Mouse (Mus musculus) forebrain, embryonic 11.5 days (tissue): ENCODE data around the gene Foxk1. TPM values are rescaled to one million over a fixed set of nuclear protein-coding genes. Genes with fewer than 3 reads are reported as not detected.
A peak's percentile ranks its signal among the peaks of the same experiment; 100 is the strongest.

Source experiments
- ATAC-seq: fragments of 200-750 bp; cut with Nextera tagmentation; replicated peaks from 2 replicates; pipeline ENCODE4 v1.8.0; 2017; ENCODE audit warnings: moderate TSS enrichment; ENCODE audit not compliant: low FRiP score
- DNase-seq: peaks from one replicate; pipeline ENCODE4 v3.0.0-alpha.2; 2017; ENCODE audit warnings: low spot score
- H3K27ac ChIP-seq: fragments of 300-500 bp; sonication (generic); 2 replicates; pipeline ENCODE4 v1.5.1; 2014; ENCODE audit warnings: low read depth, low read length
- H3K27me3 ChIP-seq: fragments of 300-500 bp; sonication (generic); 2 replicates; pipeline ENCODE4 v1.6.1; 2014; ENCODE audit warnings: mild to moderate bottlenecking, low read length, mixed read lengths; ENCODE audit not compliant: control insufficient read depth, insufficient read depth
- H3K36me3 ChIP-seq: fragments of 300-500 bp; sonication (generic); 2 replicates; pipeline ENCODE4 v1.6.1; 2014; ENCODE audit warnings: mild to moderate bottlenecking, low read length, moderate library complexity, mixed read lengths; ENCODE audit not compliant: control insufficient read depth, insufficient read depth
- H3K4me1 ChIP-seq: fragments of 300-500 bp; sonication (generic); replicated peaks from 2 replicates; pipeline ENCODE4 v1.6.1; 2014; ENCODE audit warnings: low read length, mixed read lengths; ENCODE audit not compliant: control insufficient read depth, insufficient read depth
- H3K4me2 ChIP-seq: fragments of 300-500 bp; sonication (generic); 2 replicates; pipeline ENCODE4 v1.6.1; 2014; ENCODE audit warnings: low read depth, mild to moderate bottlenecking, low read length, moderate library complexity, mixed read lengths; ENCODE audit not compliant: severe bottlenecking
- H3K4me3 ChIP-seq: fragments of 300-500 bp; sonication (generic); 2 replicates; pipeline ENCODE4 v1.5.1; 2014; ENCODE audit warnings: low read depth, low read length
- H3K9ac ChIP-seq: fragments of 300-500 bp; sonication (generic); 2 replicates; pipeline ENCODE4 v1.6.1; 2014; ENCODE audit warnings: low read length
- H3K9me3 ChIP-seq: fragments of 300-500 bp; sonication (generic); 2 replicates; pipeline ENCODE4 v1.6.1; 2016; ENCODE audit warnings: low read length, mixed read lengths; ENCODE audit not compliant: control insufficient read depth
- WGBS: fragments of 180-500 bp; shearing (Covaris S2); extraction: QIAGEN DNeasy Blood & Tissue Kit; methylation state at CpG from one replicate; pipeline ENCODE4 v1.1.7; 2014; 5-methylcytosine and 5-hydroxymethylcytosine counted together
- polyA plus RNA-seq: library from polyadenylated mRNA; unstranded; fragments of >200 nt; fragmentation: Nextera tagmentation; extraction: Ambion mirVana; gene quantifications from 2 replicates; pipeline ENCODE4 v1.2.1, GENCODE M21; 2014

Foxk1 gene
- polyA plus RNA-seq, 1 experiment from 2014 or later, result 5.0 TPM

DNA sequence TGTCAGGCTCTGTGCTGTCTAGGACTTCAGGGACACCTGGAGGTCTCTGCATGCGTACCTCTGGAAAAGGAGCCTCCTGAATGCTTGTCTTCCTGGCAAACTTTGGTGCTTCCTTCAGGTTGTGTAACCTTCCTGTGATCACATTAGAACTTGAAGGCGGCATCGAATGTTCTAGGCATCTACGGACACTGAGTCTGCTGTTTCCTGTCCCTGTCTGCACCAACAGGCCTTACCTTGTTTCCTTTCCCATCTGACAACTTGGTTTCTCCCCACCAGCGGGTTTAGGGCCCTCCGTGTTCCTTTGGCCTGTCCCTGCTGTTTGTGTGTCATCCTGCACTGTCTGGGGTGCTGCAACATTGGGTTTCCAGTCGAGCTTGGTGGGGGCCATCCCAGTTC is 40.7 kb downstream of the Foxk1 start:
- ATAC-seq (no peak), DNase-seq (no peak)
- Histone ChIP-seq H3K27me3 (no peaks in the 10 kb centered on the region), H3K9me3 (no peaks in the 10 kb centered on the region), H3K9ac (no peak overlapping the region), H3K4me2 (no peak overlapping the region), H3K36me3 (no peaks in the 10 kb centered on the region), H3K4me1 (peaks cover 19% of the 10 kb centered on the region), H3K27ac (no peak overlapping the region), H3K4me3 (no peak overlapping the region)
- 87% methylated on average over 7 of the region's 7 CpGs for WGBS

DNA sequence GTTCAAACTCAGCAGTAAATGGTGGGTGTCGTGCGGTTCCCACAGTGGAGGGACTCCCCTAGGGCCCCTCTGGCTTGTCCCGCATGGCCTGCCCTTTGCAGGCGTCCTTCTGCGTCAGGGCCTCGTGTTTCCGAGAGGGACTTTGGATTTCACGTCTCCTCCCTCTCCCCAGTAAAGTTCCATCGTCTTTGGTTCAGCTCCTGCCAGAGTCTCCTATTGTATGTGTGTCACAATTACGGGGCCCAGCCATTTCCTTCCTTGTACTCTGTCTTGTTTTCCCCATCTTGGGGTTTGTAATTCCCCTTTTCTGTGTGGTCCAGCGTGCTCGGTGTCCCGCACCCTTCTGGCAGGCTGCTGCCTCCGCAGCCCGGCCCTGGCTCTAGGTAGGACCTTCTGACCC is 42.2 kb downstream of the Foxk1 start:
- H3K27me3 ChIP-seq, result no peaks in the 10 kb centered on the region
- H3K9ac ChIP-seq, result no peak overlapping the region
- H3K4me2 ChIP-seq, result no peak overlapping the region
- H3K4me1 ChIP-seq, result peaks cover 21% of the 10 kb centered on the region
- H3K4me3 ChIP-seq, result no peak overlapping the region
- DNase-seq (no peak), ATAC-seq (no peak)
- WGBS, result 74% methylated on average over 15 of the region's 15 CpGs
- H3K36me3 ChIP-seq, result no peaks in the 10 kb centered on the region
- H3K9me3 ChIP-seq, result no peaks in the 10 kb centered on the region
- H3K27ac ChIP-seq, result no peak overlapping the region

GRCm38 (mm10) chr5:142443994-142444393 is 42.7 kb downstream of the Foxk1 start:
- Histone ChIP-seq H3K27ac (no peak overlapping the region), H3K4me2 (no peak overlapping the region), H3K9ac (no peak overlapping the region), H3K4me1 (peaks cover 21% of the 10 kb centered on the region), H3K36me3 (no peaks in the 10 kb centered on the region), H3K4me3 (no peak overlapping the region), H3K27me3 (no peaks in the 10 kb centered on the region), H3K9me3 (no peaks in the 10 kb centered on the region)
- no peak for DNase-seq
- ATAC-seq, result no peak
- 74% methylated on average over 14 of the region's 14 CpGs for WGBS

GRCm38 (mm10) chr5:142444791-142445531 is 43.7 kb downstream of the Foxk1 start:
- no peak for ATAC-seq
- Histone ChIP-seq H3K4me3 (no peak overlapping the region), H3K36me3 (no peaks in the 10 kb centered on the region), H3K9ac (no peak overlapping the region), H3K4me1 (peaks cover 18% of the 10 kb centered on the region), H3K4me2 (no peak overlapping the region), H3K27me3 (no peaks in the 10 kb centered on the region), H3K9me3 (no peaks in the 10 kb centered on the region), H3K27ac (no peak overlapping the region)
- 63% methylated on average over 10 of the region's 11 CpGs for WGBS
- DNase-seq, result no peak

- Histone ChIP-seq H3K9me3 (no peaks in the 10 kb centered on the region), H3K4me2 (no peak overlapping the region), H3K4me3 (no peak overlapping the region), H3K36me3 (no peaks in the 10 kb centered on the region; the same call in 1 of the 2 replicates), H3K9ac (peak overlapping the region; percentile 24; the same call in 1 of the 2 replicates), H3K27me3 (no peaks in the 10 kb centered on the region), H3K27ac (no peak overlapping the region), H3K4me1 (peaks cover 14% of the 10 kb centered on the region)
- 51% methylated on average over 8 of the region's 8 CpGs for WGBS
- ATAC-seq (no peak), DNase-seq (no peak)
Measured at GRCm38 (mm10) chr5:142445709-142446108, 44.4 kb downstream of the Foxk1 start.

DNA sequence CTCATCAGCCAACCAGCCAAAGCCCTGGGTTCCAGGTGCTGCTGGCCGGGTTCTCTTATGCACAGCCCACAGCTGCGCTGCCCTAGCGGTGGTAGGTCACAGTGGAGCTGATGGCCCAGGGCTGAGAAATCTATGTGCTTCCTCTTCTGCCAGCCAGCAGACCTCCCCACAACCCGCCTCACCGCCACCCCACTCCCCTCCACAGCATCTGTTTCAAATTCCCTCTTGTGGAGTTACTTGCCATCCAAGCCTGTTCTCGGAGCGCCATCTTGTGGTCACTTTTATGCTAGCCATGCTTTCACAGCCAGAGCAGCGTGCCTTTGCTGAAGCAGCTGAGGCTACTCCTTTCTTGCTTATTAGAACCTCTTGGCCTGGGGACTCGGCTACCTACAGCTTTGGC is 46.8 kb downstream of the Foxk1 start:
- ATAC-seq (peak; percentile 54), DNase-seq (peak; percentile 95)
- no peaks in the 10 kb centered on the region for H3K27me3 ChIP-seq
- WGBS, result 16% methylated on average over 9 of the region's 9 CpGs
- H3K9me3 ChIP-seq, result no peaks in the 10 kb centered on the region
- no peak overlapping the region for H3K4me3 ChIP-seq
- H3K4me2 ChIP-seq, result no peak overlapping the region
- peak overlapping the region; percentile 37 for H3K9ac ChIP-seq
- no peak overlapping the region for H3K27ac ChIP-seq
- peaks cover 9% of the 10 kb centered on the region for H3K4me1 ChIP-seq
- H3K36me3 ChIP-seq, result no peaks in the 10 kb centered on the region; the same call in 1 of the 2 replicates

DNA sequence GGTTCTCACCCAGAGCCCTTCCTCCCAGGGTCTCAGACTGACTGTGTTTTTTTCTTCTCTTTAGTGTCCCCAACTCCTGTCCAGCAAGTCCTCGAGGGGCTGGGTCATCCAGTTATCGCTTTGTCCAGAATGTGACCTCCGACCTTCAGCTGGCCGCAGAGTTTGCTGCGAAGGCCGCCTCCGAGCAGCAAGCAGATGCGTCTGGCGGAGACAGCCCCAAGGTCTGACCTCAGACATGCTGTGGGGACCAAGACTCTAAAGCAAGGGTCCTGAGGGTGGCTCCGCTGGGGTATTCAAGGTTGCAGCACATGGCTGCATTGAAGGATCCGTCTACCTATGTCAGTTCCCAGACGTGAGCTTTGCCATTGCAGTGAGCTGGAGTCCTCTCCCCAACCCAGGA is 47.3 kb downstream of the Foxk1 start:
- 76% methylated on average over 12 of the region's 12 CpGs for WGBS
- Histone ChIP-seq H3K27me3 (no peaks in the 10 kb centered on the region), H3K4me3 (no peak overlapping the region), H3K4me1 (peaks cover 9% of the 10 kb centered on the region), H3K9ac (no peak overlapping the region), H3K9me3 (no peaks in the 10 kb centered on the region), H3K36me3 (no peaks in the 10 kb centered on the region; the same call in 1 of the 2 replicates), H3K27ac (no peak overlapping the region), H3K4me2 (no peak overlapping the region)
- ATAC-seq (no peak), DNase-seq (no peak)

- WGBS, result 84% methylated on average over 9 of the region's 9 CpGs
- DNase-seq (no peak), ATAC-seq (no peak)
- peaks cover 5% of the 10 kb centered on the region for H3K4me1 ChIP-seq
- H3K27me3 ChIP-seq, result no peaks in the 10 kb centered on the region
- H3K4me2 ChIP-seq, result no peak overlapping the region
- H3K27ac ChIP-seq, result no peak overlapping the region
- no peak overlapping the region for H3K4me3 ChIP-seq
- H3K9ac ChIP-seq, result no peak overlapping the region
- no peaks in the 10 kb centered on the region; the same call in 1 of the 2 replicates for H3K36me3 ChIP-seq
- H3K9me3 ChIP-seq, result no peaks in the 10 kb centered on the region
Measured at GRCm38 (mm10) chr5:142450846-142451245, 49.5 kb downstream of the Foxk1 start.

GRCm38 (mm10) chr5:142451759-142452158 is 50.5 kb downstream of the Foxk1 start:
- H3K4me2 ChIP-seq, result no peak overlapping the region
- H3K27me3 ChIP-seq, result no peaks in the 10 kb centered on the region
- H3K9ac ChIP-seq, result no peak overlapping the region
- WGBS, result 31% methylated on average over 1 of the region's 1 CpGs
- no peak overlapping the region for H3K27ac ChIP-seq
- H3K4me3 ChIP-seq, result no peak overlapping the region
- H3K4me1 ChIP-seq, result peaks cover 4% of the 10 kb centered on the region; the same call in 1 of the 2 replicates
- H3K9me3 ChIP-seq, result no peaks in the 10 kb centered on the region
- H3K36me3 ChIP-seq, result no peaks in the 10 kb centered on the region; the same call in 1 of the 2 replicates
- ATAC-seq (0 out of 2 replicates have a peak, but pooled peaks have one; percentile 19), DNase-seq (peak; percentile 86)
